Mouse (Mus musculus) liver, embryonic 13.5 days (tissue): ENCODE data around the gene Prg2. TPM values are rescaled to one million over a fixed set of nuclear protein-coding genes. Genes with fewer than 3 reads are reported as not detected.

Experiments
- ATAC-seq: fragments of 200-750 bp; cut with Nextera tagmentation; 2 replicates; pipeline ENCODE4 v1.8.0; 2017; ENCODE audit warnings: low read depth, mild to moderate bottlenecking, moderate number of reproducible peaks, moderate library complexity
- DNase-seq: peaks from one replicate; pipeline ENCODE4 v3.0.0; 2022
- H3K27ac ChIP-seq: fragments of 300-500 bp; sonication (generic); 2 replicates; pipeline ENCODE4 v1.5.1; 2015; ENCODE audit warnings: moderate library complexity, mild to moderate bottlenecking, inconsistent platforms
- H3K27me3 ChIP-seq: fragments of 300-500 bp; sonication (generic); 2 replicates; pipeline ENCODE4 v1.6.1; 2015; ENCODE audit warnings: mild to moderate bottlenecking, inconsistent platforms
- H3K36me3 ChIP-seq: fragments of 300-500 bp; sonication (generic); 2 replicates; pipeline ENCODE4 v1.6.1; 2015; ENCODE audit warnings: mild to moderate bottlenecking, inconsistent platforms
- H3K4me1 ChIP-seq: fragments of 300-500 bp; sonication (generic); replicated peaks from 2 replicates; pipeline ENCODE4 v1.6.1; 2015; ENCODE audit warnings: inconsistent platforms
- H3K4me2 ChIP-seq: fragments of 300-500 bp; sonication (generic); 2 replicates; pipeline ENCODE4 v1.6.1; 2015; ENCODE audit warnings: inconsistent platforms, mild to moderate bottlenecking, moderate library complexity
- H3K4me3 ChIP-seq: fragments of 300-500 bp; sonication (generic); replicated peaks from 2 replicates; pipeline ENCODE4 v1.5.1; 2015; ENCODE audit warnings: mild to moderate bottlenecking, inconsistent platforms
- H3K9ac ChIP-seq: fragments of 300-500 bp; sonication (generic); 2 replicates; pipeline ENCODE4 v1.6.1; 2015; ENCODE audit warnings: mild to moderate bottlenecking, inconsistent platforms
- H3K9me3 ChIP-seq: fragments of 300-500 bp; sonication (generic); replicated peaks from 2 replicates; pipeline ENCODE4 v1.6.1; 2016; ENCODE audit warnings: inconsistent platforms
- whole genome bisulfite sequencing: fragments of 180-500 bp; shearing (Covaris S2); methylation state at CpG from one replicate; pipeline ENCODE4 v1.1.7; 2015; ENCODE audit not compliant: insufficient replicate concordance; 5-methylcytosine and 5-hydroxymethylcytosine counted together
- polyA plus RNA-seq: library from polyadenylated mRNA; unstranded; fragments of >200 nt; fragmentation: Nextera tagmentation; extraction: Ambion mirVana; gene quantifications from 2 replicates; pipeline ENCODE4 v1.2.1, GENCODE M21; 2015

Prg2 gene
- polyA plus RNA-seq, 1 experiment from 2014 or later: 60.0 TPM

DNA sequence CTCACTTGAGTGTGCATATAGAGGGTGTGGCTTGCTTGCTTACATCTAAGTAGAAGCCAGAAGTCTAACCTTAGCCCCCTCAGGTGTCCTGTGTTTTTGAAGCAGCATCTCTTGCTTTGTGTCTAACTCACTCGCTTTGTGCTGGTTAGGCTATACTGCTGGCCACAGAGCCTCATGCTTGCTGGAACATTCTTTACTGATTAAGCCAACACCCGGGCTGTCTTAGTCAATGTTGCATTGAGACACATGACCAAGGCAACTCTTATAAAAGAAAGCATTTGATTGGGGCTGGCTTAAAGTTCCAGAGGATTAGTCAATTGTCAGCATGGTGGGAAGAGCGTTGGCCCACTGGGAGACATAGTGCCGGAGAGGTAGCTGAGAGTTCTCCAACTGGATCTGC, 38.5 kb upstream of the Prg2 start:
- Histone ChIP-seq H3K27ac (peak overlapping the region; percentile 70), H3K9me3 (no peaks in the 10 kb centered on the region), H3K36me3 (peaks cover 80% of the 10 kb centered on the region), H3K4me1 (peaks cover 83% of the 10 kb centered on the region), H3K9ac (0 out of 2 replicates have a peak overlapping the region, but pooled peaks have one; percentile 11), H3K27me3 (no peaks in the 10 kb centered on the region), H3K4me2 (peak overlapping the region; percentile 3; the same call in 1 of the 2 replicates), H3K4me3 (no peak overlapping the region; the same call in 1 of the 2 replicates)
- WGBS: 94% methylated on average over 4 of the region's 4 CpGs
- DNase-seq (no peak), ATAC-seq (no peak)

DNA sequence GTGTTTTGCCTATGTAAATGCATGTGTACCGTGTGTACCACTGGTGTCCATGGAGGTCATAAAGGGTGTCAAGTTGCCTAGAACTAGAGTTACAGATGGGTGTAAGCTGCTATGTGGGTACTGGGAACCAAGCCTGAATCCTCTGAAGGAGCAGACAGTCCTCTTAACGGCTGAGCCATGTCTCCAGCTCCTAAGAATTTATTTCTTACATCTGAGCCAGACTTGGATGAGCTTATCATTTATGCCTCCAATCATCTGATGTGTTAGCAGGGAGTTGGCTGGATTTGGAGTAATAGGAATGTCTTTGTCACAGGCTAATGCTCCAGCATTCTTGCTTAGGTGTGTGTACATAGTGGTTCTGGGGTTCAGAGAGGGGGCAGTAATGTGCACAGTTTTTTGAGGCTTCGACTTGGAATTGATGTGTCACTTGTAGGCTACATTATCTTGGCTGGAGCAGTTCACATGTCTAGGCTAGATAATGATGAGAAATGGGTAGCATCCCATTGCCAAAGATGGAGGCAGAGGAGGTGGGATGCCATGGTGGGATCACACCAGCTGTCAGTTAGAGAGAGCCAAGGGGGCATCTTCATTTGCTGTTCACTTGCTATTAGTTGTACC, 33.0 kb upstream of the Prg2 start:
- Histone ChIP-seq H3K9me3 (no peaks in the 10 kb centered on the region), H3K27ac (peak overlapping the region; percentile 35; the same call in 1 of the 2 replicates), H3K4me3 (no peak overlapping the region), H3K36me3 (peaks cover 99% of the 10 kb centered on the region), H3K9ac (no peak overlapping the region), H3K4me2 (no peak overlapping the region), H3K4me1 (peaks cover 59% of the 10 kb centered on the region), H3K27me3 (no peaks in the 10 kb centered on the region)
- ATAC-seq: peak; percentile 70
- WGBS: 66% methylated on average over 3 of the region's 3 CpGs
- no peak for DNase-seq

DNA sequence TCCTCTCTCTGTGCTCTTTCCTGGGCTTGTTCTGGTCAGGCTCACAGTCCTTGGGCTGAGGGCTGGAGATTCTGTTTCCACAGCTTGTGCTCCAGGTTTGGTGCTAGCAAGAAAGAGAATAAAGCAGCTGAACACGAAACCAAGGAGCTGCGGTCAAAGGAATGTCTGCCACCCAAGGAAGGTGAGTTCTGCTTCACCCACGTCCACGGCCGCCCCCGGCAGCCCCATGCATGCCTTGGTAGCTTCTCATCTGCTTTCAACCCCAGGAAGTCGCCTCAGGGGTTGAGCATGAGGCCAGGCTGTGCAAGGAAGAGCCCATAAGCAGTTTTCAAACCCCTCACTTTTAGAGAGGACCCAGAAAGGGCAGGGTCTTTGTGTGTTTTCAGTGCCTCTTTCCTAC, 32.0 kb upstream of the Prg2 start:
- Histone ChIP-seq H3K36me3 (peaks cover 100% of the 10 kb centered on the region), H3K9me3 (no peaks in the 10 kb centered on the region), H3K4me1 (peaks cover 51% of the 10 kb centered on the region), H3K27ac (peak overlapping the region; percentile 35; the same call in 1 of the 2 replicates), H3K27me3 (no peaks in the 10 kb centered on the region), H3K4me3 (no peak overlapping the region), H3K4me2 (no peak overlapping the region), H3K9ac (no peak overlapping the region)
- 95% methylated on average over 7 of the region's 7 CpGs for WGBS
- no peak for DNase-seq
- ATAC-seq: no peak

DNA sequence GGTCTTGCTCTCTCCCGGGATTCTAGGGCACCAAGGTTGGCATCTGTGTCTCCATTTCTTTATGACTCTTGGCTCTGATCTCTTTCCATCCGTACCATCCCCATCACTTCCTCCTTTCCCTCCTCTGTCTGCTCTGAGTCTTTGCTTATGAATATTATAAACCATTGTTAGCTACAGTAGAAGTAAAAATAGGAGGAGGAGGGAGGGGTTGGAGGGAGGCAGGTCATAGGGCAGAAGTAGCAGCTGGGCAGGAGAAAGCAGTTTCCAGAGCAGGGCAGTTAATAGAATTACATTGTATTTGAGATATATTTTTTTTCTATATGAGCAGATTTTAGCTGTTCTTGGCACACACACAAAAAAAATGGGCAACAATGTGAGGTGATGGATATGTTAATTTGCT, 31.5 kb upstream of the Prg2 start:
- Histone ChIP-seq H3K4me3 (no peak overlapping the region), H3K9ac (no peak overlapping the region), H3K27ac (no peak overlapping the region), H3K4me1 (peaks cover 46% of the 10 kb centered on the region), H3K27me3 (no peaks in the 10 kb centered on the region), H3K4me2 (no peak overlapping the region), H3K36me3 (peaks cover 100% of the 10 kb centered on the region), H3K9me3 (no peaks in the 10 kb centered on the region)
- WGBS: 76% methylated on average over 2 of the region's 2 CpGs
- ATAC-seq: no peak
- DNase-seq: no peak

DNA sequence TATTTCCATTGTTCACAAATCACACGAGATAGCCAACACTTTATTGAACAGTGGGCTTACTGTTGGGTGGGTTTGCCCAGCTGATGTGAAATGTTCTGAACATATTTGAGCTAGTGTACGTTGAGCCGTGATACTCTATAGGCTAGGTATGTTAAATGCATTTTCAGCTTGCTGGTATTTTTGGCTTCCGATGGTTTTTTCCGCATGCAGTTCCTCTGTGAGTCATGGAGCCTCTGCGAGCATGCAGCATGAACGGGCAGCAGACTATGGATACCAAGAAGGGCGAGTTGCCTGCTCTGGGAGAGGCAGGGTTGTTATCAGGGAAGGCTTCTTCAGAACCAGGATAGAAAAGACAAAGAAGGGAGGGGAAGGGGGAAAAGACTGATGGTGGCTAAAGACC, 29.2 kb upstream of the Prg2 start:
- no peaks in the 10 kb centered on the region for H3K27me3 ChIP-seq
- no peak for ATAC-seq
- H3K4me1 ChIP-seq: peaks cover 23% of the 10 kb centered on the region
- no peak overlapping the region for H3K27ac ChIP-seq
- no peak overlapping the region for H3K9ac ChIP-seq
- no peaks in the 10 kb centered on the region for H3K9me3 ChIP-seq
- 89% methylated on average over 8 of the region's 8 CpGs for WGBS
- no peak for DNase-seq
- no peak overlapping the region for H3K4me3 ChIP-seq
- H3K4me2 ChIP-seq: no peak overlapping the region
- peaks cover 100% of the 10 kb centered on the region for H3K36me3 ChIP-seq

DNA sequence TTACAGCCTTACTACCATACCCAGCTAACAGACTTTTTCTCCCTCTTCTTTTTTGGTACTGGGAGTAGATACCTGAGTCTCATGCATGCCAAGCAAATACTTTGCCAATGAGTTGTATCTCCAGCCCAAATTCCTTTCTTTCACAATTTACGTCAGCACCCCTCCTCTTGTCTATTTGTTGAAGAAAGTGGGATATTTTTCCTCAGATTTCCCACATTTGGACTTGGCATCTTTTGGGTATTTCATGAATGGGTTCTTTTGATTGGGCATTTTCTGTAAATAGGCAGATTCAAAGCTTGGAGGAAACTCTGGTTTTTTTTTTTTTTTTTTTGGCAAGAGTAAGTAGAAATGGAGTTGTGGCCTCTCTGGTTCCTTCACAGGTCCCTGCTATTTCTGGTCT, 28.0 kb upstream of the Prg2 start:
- WGBS: 91% methylated on average over 1 of the region's 1 CpGs

DNA sequence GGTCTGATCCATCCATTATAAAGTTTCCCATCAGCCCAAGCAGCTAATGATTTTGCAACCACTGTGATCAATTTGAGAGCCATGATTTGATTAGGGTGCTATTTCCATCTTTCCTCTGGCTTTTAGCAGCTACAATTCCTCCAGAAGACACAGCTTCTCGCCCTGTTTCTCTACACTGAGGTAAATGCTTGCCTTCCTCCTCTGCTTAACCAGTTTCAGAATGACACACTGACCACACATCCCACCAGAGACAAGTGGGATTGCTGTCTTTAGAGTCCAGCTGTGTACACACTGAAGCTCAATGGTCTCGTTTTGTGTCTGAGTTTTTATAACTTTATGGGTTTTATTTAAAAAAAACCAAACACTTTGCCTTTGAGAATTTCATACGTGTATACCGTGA, 27.6 kb upstream of the Prg2 start:
- no peak overlapping the region for H3K4me3 ChIP-seq
- H3K27ac ChIP-seq: no peak overlapping the region
- WGBS: 84% methylated on average over 4 of the region's 4 CpGs
- H3K27me3 ChIP-seq: no peaks in the 10 kb centered on the region
- no peak overlapping the region for H3K4me2 ChIP-seq
- H3K4me1 ChIP-seq: peaks cover 6% of the 10 kb centered on the region
- DNase-seq (no peak), ATAC-seq (no peak)
- no peaks in the 10 kb centered on the region for H3K9me3 ChIP-seq
- no peak overlapping the region for H3K9ac ChIP-seq
- H3K36me3 ChIP-seq: peaks cover 100% of the 10 kb centered on the region

More for the DNA sequence above, 28.0 kb upstream of the Prg2 start:
- DNase-seq (no peak), ATAC-seq (no peak)
- no peak overlapping the region for H3K4me2 ChIP-seq
- H3K27ac ChIP-seq: no peak overlapping the region
- H3K9ac ChIP-seq: no peak overlapping the region
- H3K27me3 ChIP-seq: no peaks in the 10 kb centered on the region
- H3K4me3 ChIP-seq: no peak overlapping the region
- peaks cover 100% of the 10 kb centered on the region for H3K36me3 ChIP-seq
- H3K4me1 ChIP-seq: peaks cover 11% of the 10 kb centered on the region
- no peaks in the 10 kb centered on the region for H3K9me3 ChIP-seq

DNA sequence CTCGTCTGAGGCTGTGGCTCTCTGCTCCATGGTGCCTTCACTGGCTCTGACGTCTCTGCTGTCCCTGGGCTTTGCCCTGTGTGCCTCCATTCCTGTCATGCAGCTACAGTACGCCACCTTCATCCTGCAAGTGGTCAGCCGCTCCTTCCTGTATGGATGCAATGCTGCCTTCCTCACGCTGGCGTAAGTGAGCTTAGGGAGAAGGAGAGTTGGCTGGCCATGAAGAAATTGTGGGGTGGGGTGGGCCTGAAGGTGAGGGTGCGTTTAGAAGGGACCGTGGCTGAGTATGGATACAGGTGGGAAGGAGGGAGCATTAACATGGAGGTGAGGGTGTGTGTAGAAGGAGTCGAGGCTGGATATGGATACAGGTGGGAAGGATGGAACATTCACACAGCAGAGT, 24.8 kb upstream of the Prg2 start:
- DNase-seq: no peak
- H3K9me3 ChIP-seq: no peaks in the 10 kb centered on the region
- H3K27ac ChIP-seq: no peak overlapping the region
- H3K27me3 ChIP-seq: no peaks in the 10 kb centered on the region
- H3K36me3 ChIP-seq: peaks cover 99% of the 10 kb centered on the region
- no peak overlapping the region for H3K4me2 ChIP-seq
- no peaks in the 10 kb centered on the region; the same call in 1 of the 2 replicates for H3K4me1 ChIP-seq
- H3K9ac ChIP-seq: no peak overlapping the region
- ATAC-seq: no peak
- WGBS: 90% methylated on average over 9 of the region's 9 CpGs
- no peak overlapping the region for H3K4me3 ChIP-seq

DNA sequence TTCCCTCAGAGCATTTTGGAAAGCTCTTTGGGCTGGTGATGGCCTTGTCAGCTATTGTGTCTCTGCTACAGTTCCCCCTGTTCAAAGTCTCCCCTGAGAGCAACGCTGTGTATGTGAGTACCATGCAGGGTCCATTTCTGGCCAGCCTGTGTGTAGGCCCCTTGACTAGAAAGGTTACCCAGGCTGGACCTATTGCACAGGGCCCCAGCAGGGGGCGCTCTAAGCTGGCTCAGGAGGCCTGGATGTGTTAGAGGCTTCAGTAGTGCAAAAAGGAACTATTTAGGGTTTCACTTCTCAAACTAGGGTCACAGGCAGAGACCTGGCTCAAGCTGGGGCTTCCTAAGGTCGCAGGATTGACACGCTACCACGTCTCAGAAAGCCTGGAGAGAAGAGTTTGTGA, 24.0 kb upstream of the Prg2 start:
- ATAC-seq: peak; percentile 52
- peaks cover 91% of the 10 kb centered on the region for H3K36me3 ChIP-seq

DNA sequence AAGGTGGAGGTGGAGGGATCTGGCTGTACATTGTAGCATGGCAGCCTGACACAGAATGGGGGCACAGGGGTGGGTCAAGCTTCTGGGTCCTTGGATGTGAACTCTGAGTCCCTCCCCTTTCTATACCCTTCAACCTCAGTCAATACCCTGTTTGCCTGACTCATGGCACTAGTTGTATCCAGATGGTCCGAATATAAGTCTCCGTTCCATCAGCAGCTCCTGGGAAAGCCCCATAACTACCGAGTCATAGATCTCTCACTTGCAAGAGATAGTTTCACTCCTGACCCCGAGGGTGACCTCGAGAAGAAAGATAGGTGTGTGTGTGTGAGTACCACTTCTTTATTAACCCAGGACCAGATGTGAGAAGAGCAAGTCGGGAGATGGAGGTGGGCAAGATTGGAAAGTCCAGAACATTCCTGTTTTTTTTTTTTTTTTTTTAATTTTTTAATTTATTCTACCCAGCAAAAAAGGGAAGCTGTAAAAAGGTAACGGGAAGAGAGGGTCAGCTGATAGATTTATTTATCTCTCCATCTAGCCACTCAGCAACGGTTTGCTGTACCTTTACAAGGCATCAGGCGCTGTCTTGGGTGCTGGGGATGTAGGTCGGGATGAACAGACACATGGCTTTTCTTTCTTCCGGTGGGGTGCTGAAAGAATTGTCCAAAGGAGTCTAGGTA, 21.5 kb upstream of the Prg2 start:
- no peaks in the 10 kb centered on the region for H3K27me3 ChIP-seq
- H3K36me3 ChIP-seq: peaks cover 66% of the 10 kb centered on the region
- no peaks in the 10 kb centered on the region for H3K9me3 ChIP-seq
- no peak overlapping the region for H3K4me3 ChIP-seq
- ATAC-seq (no peak), DNase-seq (no peak)
- H3K4me1 ChIP-seq: peaks cover 4% of the 10 kb centered on the region; the same call in 1 of the 2 replicates
- no peak overlapping the region for H3K27ac ChIP-seq
- H3K9ac ChIP-seq: no peak overlapping the region
- WGBS: 81% methylated on average over 11 of the region's 11 CpGs
- H3K4me2 ChIP-seq: no peak overlapping the region

More for the DNA sequence above, 24.0 kb upstream of the Prg2 start:
- WGBS: 59% methylated on average over 5 of the region's 5 CpGs
- no peak overlapping the region for H3K27ac ChIP-seq
- H3K9ac ChIP-seq: no peak overlapping the region
- no peak for DNase-seq
- no peaks in the 10 kb centered on the region for H3K9me3 ChIP-seq
- H3K27me3 ChIP-seq: no peaks in the 10 kb centered on the region
- H3K4me2 ChIP-seq: no peak overlapping the region
- H3K4me3 ChIP-seq: no peak overlapping the region
- H3K4me1 ChIP-seq: no peaks in the 10 kb centered on the region; the same call in 1 of the 2 replicates

DNA sequence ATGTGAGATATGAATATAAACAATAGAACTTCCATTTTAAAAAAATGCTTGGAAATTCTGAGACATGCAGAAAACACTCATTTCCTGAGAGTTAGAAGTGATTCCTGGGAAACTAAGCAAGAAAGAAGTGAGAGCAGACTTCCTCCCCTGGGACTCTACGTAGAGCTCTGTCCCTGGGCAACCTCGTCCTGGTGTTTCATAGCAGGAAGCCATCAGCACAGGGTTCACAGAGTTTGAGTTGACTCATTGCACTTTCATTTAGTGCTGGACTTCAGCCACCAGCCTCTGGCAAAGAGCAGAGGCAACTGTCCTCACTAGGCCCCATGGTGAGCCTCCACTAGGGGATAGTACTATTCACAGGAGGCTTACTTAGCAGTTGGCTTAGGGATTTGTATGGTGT, 19.0 kb upstream of the Prg2 start:
- no peak overlapping the region for H3K4me3 ChIP-seq
- no peaks in the 10 kb centered on the region for H3K9me3 ChIP-seq
- ATAC-seq (peak; percentile 39), DNase-seq (no peak)
- H3K36me3 ChIP-seq: peaks cover 41% of the 10 kb centered on the region
- H3K4me1 ChIP-seq: peaks cover 7% of the 10 kb centered on the region; the same call in 1 of the 2 replicates
- peak overlapping the region; percentile 54; the same call in 1 of the 2 replicates for H3K27ac ChIP-seq
- no peak overlapping the region for H3K9ac ChIP-seq
- H3K4me2 ChIP-seq: no peak overlapping the region
- WGBS: 65% methylated on average over 2 of the region's 2 CpGs
- no peaks in the 10 kb centered on the region for H3K27me3 ChIP-seq

DNA sequence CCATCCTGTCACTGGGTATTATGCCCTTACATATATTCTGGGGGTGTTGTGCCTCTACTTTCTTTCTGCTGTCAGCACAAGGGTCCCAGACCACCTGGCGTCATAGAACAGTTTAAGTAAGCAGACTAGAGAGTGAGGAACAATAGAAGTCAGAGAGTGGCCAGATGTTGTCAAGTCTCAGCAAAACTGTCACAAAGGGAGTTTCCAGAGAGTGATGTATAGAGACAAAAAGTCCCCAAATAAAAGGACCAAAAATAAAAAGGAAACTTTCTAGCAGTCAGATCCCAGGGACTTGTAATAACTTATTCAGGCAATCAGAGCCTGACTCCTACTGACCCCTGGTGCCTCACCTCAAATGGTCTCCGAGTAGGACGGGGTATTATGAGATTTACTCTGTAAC, 18.4 kb upstream of the Prg2 start:
- H3K27ac ChIP-seq: no peak overlapping the region
- no peak for ATAC-seq
- WGBS: 83% methylated on average over 3 of the region's 3 CpGs
- H3K36me3 ChIP-seq: peaks cover 35% of the 10 kb centered on the region
- H3K4me1 ChIP-seq: peaks cover 7% of the 10 kb centered on the region; the same call in 1 of the 2 replicates
- no peak for DNase-seq
- H3K27me3 ChIP-seq: no peaks in the 10 kb centered on the region
- H3K4me2 ChIP-seq: no peak overlapping the region
- H3K4me3 ChIP-seq: no peak overlapping the region
- no peak overlapping the region for H3K9ac ChIP-seq
- no peaks in the 10 kb centered on the region for H3K9me3 ChIP-seq
